Mouse (Mus musculus): ENCODE data around the gene Neurl1b.

The Neurl1b gene

DNA sequence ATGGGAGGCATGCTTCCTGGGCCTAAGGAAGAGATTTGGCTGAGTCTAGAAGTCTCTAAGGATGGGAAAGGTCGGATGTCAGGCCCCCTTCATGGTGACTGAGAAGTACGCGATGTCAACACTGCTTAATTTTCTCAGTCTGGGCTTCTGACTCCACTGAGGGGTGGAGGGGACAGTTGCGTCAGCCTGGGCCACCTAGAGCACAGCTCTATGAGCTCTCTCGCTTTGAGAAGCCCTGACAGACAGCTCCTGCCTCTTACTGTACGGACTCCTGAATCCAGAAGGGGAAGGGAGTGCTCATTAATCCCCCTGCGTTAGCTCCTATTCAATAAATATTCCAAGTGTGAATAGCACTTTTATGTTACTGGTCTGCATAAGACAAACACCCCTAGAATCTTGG lies 43.4 kb downstream of the Neurl1b start:
- DNase-seq: no peak

DNA sequence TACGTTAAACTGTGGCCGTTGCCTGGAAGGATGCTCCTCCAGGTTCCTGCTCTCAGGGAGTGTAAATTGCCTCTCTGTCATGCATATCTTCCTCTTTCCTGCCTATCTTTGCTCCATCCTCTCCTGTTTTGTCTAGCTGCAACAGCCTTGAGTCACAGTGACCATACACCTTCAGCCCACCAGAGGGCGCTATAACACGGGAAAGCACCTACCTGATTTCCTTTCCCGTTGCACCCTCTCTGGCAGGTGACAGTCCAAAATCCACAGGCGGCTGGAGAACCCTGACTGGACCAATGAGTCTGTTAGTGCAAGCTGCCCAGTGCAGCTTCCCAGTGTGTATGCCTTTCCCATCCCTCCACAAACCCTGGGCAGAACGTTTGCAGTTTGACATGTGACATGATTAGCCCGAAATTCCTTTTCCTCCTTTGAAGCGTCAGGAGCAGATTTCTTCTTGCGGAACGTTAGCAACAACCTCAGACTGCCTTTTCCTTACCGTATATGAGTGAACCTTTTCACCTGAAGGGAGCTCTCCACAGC lies 48.1 kb downstream of the Neurl1b start:
- DNase-seq: peak; percentile 44

DNA sequence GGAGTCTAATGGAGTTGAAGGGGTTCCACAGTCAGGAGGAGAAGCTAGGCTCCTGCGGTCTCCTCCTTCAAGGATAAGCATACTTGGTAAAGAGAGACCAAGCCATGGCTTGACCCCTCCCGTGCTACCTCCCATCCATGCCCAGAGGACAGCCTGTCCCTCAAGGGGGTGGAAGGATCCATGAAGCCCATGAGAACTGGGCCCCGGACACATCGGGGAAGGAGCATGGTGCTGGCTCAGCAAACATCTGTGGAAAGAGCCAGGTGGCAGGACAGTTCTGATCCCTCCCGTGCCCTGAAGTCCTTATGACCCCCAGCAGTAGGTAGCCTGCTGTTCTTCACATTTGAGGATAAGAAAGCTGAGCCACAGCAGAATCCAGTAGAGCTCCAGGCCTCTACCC lies 48.8 kb downstream of the Neurl1b start:
- DNase-seq: no peak

DNA sequence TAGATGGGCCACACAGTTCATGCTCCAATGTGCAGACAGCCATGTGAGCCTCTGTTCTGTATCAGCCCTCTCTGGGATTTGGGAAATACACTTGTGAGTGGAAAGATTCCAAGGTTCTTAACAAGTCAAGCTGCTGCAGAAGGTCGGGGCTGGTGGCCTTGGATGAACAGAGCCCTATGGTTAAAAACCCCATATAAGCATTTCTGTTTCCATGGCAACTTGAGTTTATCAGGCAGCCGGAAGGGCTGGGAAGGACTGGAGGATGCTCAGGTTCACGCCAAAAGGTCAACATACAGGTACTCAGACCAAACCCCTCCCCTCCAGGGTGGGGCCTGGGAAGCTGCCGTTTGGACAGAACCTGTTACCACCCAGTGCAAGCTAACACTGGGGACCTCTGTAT lies 49.4 kb downstream of the Neurl1b start:
- no peak for DNase-seq

DNA sequence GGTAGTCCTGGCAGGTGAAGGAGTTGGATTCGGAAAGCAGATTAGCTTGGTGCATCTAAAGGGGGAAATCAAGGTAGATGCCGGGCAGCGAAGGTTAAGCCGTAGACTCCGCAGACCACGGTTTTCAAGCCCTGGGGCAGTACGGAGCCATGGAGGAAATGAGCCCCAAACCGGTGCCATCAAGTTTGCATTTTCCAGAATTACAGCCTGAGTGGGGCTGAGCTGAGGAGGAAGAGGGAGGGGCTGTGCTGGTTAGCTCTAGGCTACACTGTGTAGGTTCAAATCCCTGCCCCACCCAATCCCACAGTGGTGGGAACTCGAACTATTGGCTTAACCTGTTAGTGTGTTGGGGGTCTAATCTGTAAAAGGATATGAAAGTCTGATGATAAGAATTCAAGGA lies 49.9 kb downstream of the Neurl1b start:
- DNase-seq: no peak

DNA sequence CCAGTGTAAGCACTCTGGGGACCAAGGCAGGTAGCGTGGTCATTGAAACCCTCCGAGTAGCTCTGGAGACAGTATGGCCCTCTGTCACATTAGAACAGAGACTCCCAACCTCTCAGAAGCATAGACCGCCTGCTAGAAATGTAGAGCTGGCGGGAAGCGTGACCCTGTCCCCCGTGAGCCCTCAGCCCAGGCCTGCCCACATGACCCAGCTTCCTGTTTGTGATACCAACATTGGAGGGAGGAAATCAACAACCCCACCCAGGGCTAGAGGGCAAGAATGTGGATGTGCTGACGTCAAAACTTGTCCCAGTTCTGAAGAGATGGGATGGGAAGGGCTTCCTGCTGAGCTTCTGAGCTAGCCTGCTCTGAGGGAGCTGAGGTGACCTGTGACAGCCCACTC lies 50.3 kb downstream of the Neurl1b start:
- no peak for DNase-seq

DNA sequence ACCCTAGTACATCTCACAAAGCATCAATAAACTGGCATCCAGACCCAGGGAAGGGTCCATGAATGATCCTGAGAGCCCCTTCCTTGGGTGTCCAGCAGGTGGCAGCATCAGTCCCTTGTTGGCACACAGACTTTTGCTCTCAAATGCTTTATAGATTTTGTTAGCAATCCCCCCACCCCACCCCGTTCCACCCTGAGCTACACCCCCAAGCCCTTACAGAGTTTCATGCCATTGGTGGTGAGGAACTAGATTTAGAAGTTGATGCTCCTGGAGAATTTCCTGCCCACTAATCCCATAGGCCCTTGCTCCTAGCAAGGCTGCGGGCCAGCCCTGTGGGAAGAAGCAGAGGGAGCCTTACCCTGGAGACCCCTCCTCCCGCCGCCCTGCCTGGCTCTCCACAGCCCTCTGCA lies 52.1 kb downstream of the Neurl1b start:
- peak; percentile 43 for DNase-seq

DNA sequence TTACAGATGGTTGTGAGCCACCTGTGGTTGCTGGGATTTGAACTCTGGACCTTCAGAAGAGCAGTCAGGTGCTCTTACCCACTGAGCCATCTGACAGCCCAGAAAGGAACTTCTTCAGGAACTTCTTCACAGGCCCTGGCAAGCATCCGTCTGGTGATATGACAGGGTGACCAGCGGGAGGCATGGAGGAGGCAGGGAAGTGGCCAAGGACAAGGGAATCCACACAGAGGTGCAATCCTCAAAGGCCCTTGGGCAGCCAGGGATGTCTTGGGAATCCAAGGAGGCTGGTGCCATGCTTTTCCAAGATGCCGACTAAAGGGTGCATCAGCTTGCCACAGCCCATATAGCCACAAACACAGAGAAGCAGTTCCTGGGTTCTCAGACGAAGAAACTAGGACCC lies 53.0 kb downstream of the Neurl1b start:
- DNase-seq: no peak

DNA sequence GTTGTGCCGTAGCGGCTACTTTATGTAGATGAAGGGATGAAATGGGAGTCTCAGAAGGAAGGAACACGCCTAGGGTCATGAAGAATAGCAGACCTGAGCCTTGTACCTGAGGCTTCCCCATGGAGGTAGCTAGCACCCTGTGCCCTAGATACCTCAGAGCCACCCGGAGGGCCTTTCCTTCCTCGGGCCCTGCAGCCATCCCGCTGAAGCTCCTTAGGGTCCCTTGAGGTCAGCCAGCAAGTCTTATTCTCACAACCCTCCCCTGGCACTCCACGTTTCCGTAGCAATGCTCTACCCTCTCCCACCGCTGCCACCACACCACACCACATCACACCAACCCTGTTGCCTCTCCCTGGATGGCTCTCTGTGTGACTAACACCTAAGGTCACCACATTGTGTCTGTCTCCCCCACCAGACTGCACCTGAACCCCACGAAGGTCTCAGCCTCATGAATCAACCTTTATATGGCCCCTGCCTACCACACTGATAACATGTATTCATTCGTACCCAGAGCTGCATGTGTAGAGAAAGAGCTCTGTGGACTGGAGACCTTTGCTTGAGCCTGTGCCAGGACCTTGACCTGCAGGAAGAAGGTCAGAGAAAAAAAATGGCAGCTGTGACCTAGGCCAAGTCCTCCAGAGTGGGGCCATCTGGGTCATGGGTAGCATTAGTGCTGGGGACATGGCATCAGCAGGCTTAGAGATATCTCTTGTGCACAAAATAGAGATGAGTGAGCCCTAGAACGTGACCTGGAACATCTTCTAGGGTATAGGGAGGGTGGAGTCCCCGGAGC lies 53.7 kb downstream of the Neurl1b start:
- no peak for DNase-seq

DNA sequence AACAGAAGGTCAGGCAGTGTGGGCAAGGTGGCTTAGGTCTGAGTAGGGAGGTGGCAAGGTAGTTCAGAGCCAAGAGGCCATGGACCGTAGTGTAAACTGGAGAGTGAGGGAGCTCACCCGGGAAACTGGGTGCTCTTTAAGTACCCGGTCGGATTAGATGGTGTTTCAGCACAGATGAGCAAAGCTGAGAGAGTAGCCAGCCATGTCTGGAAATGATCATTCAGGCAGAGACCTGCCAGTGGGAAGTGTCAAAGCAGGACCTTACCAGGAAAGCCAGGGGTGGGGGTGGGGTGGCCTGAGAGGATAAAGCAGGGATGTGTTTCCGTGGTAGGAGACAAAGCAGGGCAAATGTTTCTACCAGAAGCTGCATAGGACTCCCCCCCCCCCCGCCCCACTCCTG lies 62.2 kb downstream of the Neurl1b start:
- no peak for DNase-seq

DNA sequence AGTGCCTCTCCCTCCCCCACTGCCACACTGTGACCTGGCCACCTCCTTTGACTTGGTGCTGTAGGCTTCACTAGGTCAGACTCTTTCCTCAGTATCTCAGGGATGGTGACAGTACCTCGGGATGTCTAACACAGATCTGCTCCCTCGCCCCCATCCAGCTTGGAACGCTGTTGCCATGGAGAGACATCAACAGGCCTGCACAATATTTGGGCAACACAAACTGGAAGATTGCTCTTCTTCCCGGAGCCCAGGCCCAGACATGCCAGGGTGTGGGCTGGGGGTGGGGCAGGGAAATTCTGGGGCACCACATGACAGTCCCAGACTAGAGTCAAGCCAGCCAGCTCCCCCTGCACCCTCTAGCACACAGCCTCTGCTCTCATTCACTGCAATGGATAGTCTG lies 64.0 kb downstream of the Neurl1b start:
- no peak for DNase-seq

DNA sequence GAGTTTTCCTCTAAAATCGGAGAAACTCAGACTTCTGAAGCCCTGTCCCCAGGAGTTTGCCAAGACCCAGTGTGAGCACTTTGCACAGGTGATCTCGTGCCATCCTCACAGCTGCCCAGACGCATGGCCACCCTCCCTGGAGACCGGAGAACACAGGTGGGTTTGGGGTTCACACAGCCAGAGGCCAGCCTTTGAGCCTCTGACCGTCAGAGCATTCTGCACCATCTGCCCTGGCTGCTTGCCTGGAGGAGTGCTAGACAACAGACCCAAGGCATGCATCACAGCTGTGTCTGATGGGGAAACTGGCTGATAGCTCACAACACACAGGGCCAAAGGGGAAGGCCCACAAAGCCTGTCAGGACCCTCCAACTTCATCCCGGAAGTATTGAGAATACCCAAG lies 65.0 kb downstream of the Neurl1b start:
- no peak for DNase-seq

DNA sequence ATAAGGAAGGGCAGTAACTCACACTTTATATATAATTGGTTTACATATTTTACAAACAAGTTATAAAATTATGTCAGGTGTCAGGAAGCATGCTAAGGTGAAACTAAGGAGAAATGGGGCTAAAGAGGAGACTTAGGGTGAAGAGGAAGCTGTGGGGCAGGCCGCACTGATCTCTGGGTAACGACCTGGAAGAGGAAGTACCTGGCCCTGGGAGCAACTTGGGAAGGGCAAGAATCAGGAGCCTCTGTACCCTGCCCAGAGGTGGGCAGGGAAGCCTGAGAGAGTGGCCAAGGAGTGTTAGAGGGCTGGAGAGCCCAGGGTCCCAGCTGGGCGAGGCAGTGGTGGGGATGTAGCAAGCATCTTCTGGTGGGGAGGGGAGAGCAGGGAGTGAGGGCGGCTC lies 66.3 kb downstream of the Neurl1b start:
- no peak for DNase-seq

DNA sequence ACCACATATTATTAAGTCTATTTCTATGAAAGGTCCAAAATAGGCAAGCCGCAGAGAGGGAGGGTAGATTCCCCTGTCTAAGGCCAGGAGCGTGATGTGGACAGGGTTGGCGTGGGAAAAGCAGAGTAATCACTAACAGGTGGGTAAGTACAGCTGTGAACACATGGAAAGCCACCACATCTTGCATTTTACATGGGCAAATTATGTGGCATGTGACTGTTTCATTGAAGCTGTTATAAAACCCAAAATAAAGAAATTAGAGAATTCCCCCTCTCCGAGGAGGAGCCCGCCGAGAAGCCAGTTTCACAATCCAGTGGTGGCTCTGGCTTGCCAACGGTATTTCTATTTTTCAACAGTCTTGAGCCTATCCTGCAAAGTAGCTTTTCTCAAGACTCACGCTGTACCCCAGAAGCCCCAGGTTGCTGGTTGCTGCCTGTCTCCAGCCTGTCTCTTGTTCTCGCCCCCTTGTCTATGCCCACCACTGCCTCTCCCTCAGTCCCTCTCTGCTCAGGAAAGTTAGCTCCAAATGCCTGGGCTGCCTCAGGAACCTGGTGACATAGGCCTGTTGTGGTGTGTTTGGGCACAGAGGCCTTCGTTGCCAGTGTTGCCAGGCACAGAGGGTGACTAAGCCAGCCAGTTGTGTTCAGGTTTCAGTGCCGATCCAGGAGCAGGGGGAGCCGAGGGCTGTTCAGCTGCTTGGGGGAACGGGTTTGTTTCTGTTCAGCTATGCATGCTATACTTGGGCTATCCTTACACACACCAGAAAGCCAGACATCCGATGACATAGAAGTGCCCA lies 70.2 kb downstream of the Neurl1b start:
- no peak for DNase-seq

DNA sequence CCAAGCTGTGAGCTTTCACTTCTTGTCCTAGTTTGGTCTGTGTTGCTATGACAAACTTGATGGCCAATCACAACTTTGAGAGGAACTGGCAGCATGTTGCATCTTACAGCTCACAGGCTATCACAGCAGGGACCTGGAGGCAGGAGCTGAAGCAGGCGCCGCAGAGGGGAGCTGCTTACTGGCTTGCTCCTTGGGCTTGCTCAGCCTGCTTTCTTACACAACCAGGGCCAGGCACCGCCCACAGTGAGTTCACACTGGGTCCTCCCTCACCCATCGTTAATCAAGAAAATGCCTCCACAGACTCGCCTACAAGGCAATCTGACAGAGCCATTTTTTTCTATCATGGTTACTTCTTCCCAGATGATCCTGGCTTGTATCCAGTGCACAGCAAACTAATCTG lies 72.6 kb downstream of the Neurl1b start:
- no peak for DNase-seq

DNA sequence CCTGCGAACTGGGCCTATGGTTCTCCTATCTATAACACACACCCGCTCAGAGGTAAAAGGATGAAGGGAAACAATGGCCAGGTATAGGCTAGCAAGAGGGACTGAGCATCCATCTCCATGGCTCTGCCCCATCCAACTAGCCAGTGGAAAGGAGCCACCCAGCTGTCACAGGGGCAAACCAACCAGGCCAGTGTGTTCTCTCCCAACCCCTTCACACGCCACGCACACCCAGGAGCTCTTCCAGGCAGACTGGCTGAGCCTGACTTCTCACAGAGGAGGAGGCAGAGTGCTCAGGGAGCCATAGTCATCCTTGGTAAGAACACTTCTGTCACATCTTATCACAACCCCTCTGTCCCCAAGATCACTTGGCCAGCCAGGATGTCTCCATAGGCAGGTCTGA lies 73.3 kb downstream of the Neurl1b start:
- DNase-seq: no peak

DNA sequence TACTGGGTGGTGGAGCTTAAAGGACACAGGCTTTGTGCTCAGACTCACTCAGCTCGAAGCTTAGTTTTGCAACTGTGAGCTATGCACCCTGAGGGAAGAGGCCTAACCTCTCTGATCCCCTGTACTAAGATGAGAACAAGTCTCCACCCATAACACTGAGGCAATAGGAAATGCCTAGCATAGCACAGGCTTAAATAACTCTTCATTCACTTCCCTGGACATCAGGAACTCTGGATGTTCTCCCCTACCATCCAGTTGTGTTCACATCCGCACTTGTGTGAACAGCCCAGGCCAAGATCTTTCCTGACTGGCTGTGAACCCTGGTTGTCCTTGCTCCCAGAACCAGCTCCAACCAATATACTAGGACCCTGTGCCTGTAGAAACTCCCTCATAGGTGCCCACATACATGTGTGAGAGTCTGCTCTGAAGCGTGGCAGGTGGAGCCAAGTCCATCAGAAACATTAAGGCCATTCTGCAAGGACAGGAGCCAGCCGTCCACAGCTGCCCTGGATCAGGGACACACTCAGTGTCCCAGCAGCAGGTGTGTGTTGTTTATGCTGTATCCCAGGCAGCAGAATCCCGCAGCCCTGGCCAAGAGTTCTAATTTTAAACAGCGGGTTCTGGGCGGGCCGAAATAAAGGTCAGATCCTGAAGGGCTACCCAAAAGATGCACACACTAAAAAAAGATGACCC lies 74.2 kb downstream of the Neurl1b start:
- DNase-seq: no peak

DNA sequence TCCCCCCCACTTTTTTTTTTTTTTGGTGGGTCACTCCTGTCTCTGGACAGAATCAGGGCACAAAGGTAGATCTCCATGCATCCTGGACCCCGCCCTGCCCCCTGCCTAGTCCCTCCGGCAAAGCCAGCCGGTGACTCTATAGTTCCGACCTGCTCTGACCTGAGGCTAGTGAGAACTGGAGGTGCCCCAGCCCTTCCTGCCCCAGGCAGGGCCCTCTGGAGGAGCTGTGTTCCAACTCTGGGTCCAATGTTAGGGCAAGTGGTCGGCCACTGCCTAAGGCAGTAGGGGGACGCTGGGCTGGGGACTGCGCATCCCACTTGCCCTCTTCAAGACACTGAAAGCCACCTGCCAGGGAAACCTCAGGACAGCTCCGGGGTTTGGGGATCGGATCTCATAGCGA lies 75.4 kb downstream of the Neurl1b start:
- DNase-seq: no peak

DNA sequence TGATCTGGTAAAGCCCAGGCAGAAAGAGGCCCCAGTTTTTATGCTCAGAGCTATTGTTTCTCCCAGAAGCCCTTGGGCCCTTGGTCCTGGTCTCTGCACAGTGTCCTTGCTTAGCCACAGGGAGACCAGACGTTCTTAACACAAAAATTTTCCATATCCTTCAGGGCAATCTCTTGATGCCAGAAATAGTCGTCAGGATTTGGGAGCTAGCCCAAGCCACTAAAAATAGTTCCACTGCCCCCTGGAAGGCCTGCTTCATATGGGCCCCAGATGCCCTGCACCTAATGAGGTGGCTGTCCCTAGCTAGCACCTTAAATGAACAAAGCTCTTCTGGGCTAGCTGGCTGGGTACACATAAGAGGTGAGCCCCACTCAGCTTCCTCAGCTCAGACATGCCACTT lies 76.3 kb downstream of the Neurl1b start:
- no peak for DNase-seq

DNA sequence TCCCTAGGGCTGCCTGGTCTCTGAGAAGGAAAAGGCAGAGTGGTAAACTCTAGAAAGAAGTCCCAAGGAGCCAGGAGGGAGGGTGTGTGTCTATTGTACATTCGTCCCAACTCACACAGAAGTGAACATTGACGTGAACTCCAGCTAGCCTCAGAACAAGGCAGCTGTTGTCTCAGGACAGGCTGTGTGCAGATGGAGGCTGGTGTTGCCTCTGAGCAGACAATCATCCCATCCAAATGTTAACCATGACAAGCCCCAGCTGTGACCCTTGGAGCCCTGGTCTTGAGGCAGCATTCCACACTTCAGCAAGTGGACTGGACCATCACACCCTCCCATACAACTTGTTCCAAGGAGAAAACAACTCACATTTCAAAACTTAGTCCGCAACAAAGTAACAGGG lies 77.6 kb downstream of the Neurl1b start:
- peak; percentile 27 for DNase-seq

DNA sequence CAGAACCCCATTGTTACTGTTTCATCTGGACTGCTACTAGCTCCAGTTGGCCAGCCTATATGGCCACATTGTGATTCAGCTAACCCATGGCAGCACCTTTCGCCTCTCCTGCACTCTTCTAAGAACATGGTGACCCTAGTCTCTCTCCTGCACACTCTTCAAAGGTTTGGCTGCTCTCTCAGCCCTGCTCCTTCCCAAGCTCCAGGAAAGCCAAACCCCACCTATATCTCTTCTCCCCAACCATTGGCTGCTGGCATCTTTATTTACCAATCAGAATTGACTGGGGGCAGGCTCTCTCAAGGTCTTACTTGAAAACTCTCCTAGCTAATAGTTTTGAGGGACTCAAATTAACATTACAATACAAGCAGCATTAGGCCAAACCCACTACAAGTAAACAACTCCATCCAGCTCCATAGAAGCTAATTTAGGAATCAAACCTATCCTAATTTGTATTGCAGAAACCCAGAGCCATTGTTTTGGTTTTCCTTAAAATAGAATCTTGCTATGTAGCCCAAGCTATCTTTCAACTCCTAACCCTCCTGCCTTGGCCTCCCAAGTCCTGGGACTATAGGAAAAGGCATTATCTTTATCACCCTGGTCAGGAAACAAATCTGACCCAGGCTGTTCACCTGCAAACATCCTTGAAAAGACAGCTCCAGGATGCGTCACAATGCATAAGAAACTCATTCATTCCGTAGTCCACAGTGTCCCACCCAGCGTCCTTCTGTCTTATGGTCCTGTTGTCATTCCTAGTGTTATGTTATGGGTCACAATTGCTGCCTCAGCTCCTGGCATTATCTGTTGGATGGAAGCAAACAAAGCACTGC lies 80.2 kb downstream of the Neurl1b start:
- no peak for DNase-seq

Data from layer of hippocampus, adult 9-11 months (tissue).